Mouse (Mus musculus) kidney, postnatal 25 days (tissue): ENCODE data around the gene Tmem174.

Source experiments
- DNase-seq, 2 experiments: peaks; one replicate each; pipeline ENCODE4 v3.0.0; 2021; ENCODE audit warnings: mixed read lengths in 2 of 2

The Tmem174 gene

DNA sequence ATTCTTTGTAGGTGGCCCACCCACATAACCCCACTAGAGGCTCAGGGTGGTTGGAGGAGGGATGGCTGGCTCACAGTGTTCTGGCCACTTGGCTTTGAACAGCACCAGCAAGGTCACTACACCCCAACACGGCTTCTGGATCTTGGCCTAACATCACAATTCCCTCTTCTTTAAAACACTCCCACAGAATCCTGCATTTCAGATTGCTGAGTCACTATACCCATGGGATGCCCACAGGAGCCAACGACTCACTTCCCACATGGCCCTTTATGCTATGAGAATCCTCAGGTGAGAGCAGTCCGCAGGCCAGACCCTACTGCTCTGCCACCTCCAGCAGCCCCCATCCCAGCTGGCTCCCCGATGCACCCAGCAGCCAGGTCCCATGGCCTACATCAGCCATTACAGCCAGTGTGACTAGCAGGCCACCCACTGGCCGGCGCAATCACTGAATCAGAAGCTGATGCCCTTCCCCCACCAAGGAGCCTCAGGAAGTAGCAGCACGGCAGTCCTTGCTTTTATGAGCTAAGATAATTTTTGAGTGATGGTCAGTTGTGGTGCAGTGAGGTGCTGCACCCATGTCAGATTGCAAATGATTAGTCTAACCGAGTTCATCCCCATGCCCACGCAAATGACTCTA, 4.8 kb downstream of the Tmem174 start:
- peak; percentile 51 to 63 for DNase-seq

DNA sequence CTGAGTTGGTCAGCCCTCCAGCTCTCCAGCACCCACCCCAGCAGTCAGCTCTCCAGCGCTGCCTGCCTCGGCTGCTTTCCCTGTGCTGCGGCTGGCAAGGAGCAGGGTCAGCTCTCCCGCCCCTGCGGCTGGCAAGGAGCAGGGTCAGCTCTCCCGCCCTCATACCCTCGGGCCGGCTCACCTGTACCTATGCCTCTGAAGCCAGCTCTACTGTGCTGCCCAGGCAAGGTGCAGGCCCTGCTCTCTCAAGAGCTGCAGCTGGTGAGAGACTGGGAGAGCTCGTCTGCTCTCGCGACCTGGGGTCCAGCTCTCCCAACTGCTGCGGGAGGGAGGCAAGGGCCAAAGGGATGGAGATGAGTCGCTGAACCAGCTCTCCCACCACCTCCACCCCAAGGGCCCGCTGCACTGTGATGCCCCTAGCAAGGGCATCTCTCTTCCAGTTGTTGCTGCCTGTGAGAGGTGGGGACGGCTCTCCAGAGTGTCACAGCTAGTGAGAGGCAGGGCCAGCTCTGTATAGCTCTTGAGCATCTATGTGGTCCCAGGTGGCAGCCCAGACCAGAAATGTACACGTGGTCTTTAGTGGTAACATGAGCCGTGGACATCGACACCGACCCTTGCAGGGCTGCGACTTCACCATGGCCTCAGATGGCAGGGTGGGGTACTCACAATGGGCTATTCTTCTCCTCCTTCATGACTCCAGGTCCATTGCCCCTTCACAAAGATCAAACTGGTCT, 5.9 kb downstream of the Tmem174 start:
- peak; percentile 28 to 55 for DNase-seq

DNA sequence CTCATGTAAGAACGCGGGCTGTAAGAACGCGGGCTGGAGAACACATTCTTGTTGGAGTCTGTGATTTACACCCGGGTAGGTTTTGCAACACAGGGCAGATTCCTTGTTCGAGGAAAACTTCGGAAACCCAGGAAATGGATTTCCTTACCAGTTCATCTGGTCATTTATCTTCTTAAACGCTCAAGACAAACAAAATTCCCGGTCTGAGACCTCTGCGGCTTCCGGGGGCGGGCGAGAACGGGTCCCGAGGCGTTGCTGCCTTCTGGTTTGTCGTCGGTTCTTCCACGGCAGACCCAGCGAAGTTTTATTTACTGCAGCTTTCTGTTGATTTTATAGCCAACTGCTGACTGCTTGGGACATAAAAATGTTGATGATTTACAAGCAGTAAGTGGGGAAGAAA, 10.5 kb downstream of the Tmem174 start:
- DNase-seq, result peak; percentile 63 to 71

GRCm38 (mm10) chr13:98624506-98624905, 12.7 kb downstream of the Tmem174 start:
- no peak for DNase-seq

GRCm38 (mm10) chr13:98622881-98623549, 14.2 kb downstream of the Tmem174 start:
- no peak for DNase-seq

GRCm38 (mm10) chr13:98617429-98618067, 19.7 kb downstream of the Tmem174 start:
- no peak for DNase-seq

- no peak for DNase-seq
Measured at GRCm38 (mm10) chr13:98607885-98608477, 29.2 kb downstream of the Tmem174 start.

GRCm38 (mm10) chr13:98603799-98604198, 33.4 kb downstream of the Tmem174 start:
- no peak for DNase-seq

DNA sequence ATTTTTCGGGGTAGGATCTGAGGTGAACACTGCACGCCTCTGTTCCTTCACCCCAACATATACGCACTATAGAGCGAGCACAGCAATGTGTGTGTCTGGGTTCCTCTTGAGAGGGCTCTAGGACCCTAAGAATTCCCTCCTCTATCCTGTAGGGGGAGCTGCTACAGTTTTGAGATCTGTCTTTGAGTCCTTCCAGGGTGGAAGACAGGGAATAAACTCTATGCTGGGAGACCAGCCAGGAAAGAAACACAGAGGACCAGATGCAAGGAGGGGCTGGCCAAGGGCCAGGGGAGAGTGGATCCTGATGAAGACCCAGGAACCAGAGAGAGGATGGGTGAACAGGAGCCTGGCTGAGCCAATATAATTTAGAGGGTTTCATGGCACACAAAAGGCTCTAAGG, 40.5 kb downstream of the Tmem174 start:
- DNase-seq, result peak; percentile 55 to 56

- DNase-seq, result peak; percentile 12 to 37
Measured at GRCm38 (mm10) chr13:98594726-98595141, 42.5 kb downstream of the Tmem174 start.

- DNase-seq, result no peak
Measured at GRCm38 (mm10) chr13:98593938-98594539, 43.2 kb downstream of the Tmem174 start.

DNA sequence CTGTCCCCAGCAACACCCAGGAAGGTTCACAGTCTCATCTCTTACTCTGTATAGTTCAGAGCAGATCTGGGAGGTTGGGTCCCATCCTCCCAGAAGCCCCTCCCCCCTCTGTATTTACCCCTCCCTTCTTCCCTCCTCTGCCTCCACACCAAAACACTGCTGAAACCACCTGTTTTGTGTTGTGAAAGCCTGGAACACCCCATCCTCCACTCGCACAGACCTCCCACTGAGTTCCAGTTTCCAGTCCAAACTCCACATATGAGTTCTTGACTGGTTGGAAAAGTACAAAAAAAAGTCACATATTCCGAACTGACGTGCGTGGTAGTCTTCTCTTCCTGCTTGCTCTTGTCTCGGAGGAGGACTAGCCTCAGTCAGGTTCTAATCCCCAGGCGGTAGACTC, 45.8 kb downstream of the Tmem174 start:
- DNase-seq, result peak; percentile 10 to 62

GRCm38 (mm10) chr13:98590693-98591389, 46.4 kb downstream of the Tmem174 start:
- no peak for DNase-seq

GRCm38 (mm10) chr13:98589572-98589971, 47.6 kb downstream of the Tmem174 start:
- DNase-seq, result no peak

- DNase-seq, result peak; percentile 86 to 88
Measured at GRCm38 (mm10) chr13:98588951-98589501, 48.2 kb downstream of the Tmem174 start.

DNA sequence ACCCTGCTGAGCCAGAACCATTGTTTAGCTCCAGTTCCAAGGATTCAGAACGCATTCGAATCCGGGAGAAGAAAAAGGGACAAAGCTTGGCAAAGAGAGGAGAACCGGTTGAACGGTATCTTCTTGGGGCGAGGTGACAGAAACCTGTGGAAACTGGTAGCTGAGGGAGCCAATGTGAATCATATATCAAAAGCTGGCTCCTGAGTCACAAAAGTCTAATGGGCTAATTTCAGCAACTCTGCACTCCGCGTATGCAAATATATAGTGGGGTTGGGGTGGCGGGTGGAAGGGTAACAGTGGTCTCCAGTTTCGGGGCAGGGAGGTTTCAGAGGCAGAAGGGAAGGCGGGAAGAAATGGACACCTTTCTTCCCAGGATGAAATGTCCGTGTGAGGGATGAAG, 48.7 kb downstream of the Tmem174 start:
- no peak for DNase-seq

- DNase-seq, result peak; percentile 14 to 57
Measured at GRCm38 (mm10) chr13:98587639-98588038, 49.6 kb downstream of the Tmem174 start.

DNA sequence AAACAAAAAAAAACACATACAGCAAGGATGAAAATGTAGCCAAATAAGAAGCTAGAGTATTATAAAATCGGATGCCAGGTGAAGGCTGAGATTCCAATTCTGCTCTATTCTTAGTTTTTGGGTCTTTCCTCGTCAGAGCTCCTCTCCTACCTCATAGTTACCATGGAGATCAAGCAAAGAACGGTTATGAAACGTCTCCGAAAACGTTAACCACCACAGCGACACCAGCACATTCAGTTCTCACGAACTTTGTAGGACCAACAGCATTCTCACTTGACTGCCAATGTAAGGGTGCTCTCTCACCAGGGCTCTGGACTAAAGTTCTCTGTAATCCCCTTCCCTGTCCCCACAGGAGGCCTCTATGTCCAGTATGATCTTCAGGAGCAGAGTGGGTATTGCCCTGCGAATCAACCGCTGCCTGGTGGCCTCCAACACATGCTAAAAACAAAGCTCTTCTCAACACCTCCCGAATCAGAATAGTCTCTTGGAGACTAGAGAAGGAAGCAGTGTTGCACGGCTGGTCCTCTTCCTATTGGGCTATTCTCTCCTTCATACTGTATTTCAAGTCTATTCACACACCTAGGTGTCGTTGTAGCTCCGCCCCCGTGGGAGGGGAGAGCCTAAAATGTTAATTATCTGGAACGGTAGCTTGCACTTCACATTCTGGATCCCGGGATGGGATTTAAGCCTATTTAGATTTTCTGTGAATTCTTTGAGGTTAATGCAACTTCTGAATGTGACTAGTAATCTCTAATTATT, 50.2 kb downstream of the Tmem174 start:
- peak; percentile 37 to 40 for DNase-seq
